Mouse (Mus musculus) forebrain, embryonic 13.5 days (tissue): ENCODE results near the gene Stard5. TPM values are rescaled to one million over a fixed set of nuclear protein-coding genes. Genes with fewer than 3 reads are reported as not detected.

Source experiments
- ATAC-seq: fragments of 200-750 bp; cut with Nextera tagmentation; 2 replicates; pipeline ENCODE4 v1.8.0; 2017
- H3K27ac ChIP-seq: fragments of 300-500 bp; sonication (generic); 2 replicates; pipeline ENCODE4 v1.5.1; 2015; ENCODE audit warnings: inconsistent platforms, mild to moderate bottlenecking, moderate library complexity
- H3K27me3 ChIP-seq: fragments of 300-500 bp; sonication (generic); 2 replicates; pipeline ENCODE4 v1.6.1; 2015; ENCODE audit warnings: mild to moderate bottlenecking, inconsistent platforms
- H3K36me3 ChIP-seq: fragments of 300-500 bp; sonication (generic); 2 replicates; pipeline ENCODE4 v1.6.1; 2015; ENCODE audit warnings: mild to moderate bottlenecking, inconsistent platforms; ENCODE audit not compliant: poor library complexity, severe bottlenecking
- H3K4me1 ChIP-seq: fragments of 300-500 bp; sonication (generic); 2 replicates; pipeline ENCODE4 v1.6.1; 2015; ENCODE audit warnings: inconsistent platforms
- H3K4me2 ChIP-seq: fragments of 300-500 bp; sonication (generic); 2 replicates; pipeline ENCODE4 v1.6.1; 2015; ENCODE audit warnings: inconsistent platforms, mild to moderate bottlenecking, moderate library complexity
- H3K4me3 ChIP-seq: fragments of 300-500 bp; sonication (generic); 2 replicates; pipeline ENCODE4 v1.5.1; 2015; ENCODE audit warnings: mild to moderate bottlenecking, inconsistent platforms
- H3K9ac ChIP-seq: fragments of 300-500 bp; sonication (generic); 2 replicates; pipeline ENCODE4 v1.6.1; 2015; ENCODE audit warnings: mild to moderate bottlenecking, inconsistent platforms
- H3K9me3 ChIP-seq: fragments of 300-500 bp; sonication (generic); replicated peaks from 2 replicates; pipeline ENCODE4 v1.6.1; 2016; ENCODE audit warnings: inconsistent platforms
- WGBS: fragments of 180-500 bp; shearing (Covaris S2); methylation state at CpG from one replicate; pipeline ENCODE4 v1.1.7; 2015; 5-methylcytosine and 5-hydroxymethylcytosine counted together
- polyA plus RNA-seq: library from polyadenylated mRNA; unstranded; fragments of >200 nt; fragmentation: Nextera tagmentation; extraction: Ambion mirVana; gene quantifications from 2 replicates; pipeline ENCODE4 v1.2.1, GENCODE M21; 2015

Stard5 gene
- polyA plus RNA-seq, 1 experiment from 2014 or later, result 7.5 TPM

GRCm38 (mm10) chr7:83654938-83655630 lies 23.3 kb downstream of the Stard5 start:
- no peaks in the 10 kb centered on the region for H3K9me3 ChIP-seq
- H3K36me3 ChIP-seq, result no peaks in the 10 kb centered on the region
- H3K4me1 ChIP-seq, result no peaks in the 10 kb centered on the region
- H3K4me3 ChIP-seq, result no peak overlapping the region
- H3K27me3 ChIP-seq, result no peaks in the 10 kb centered on the region
- no peak for ATAC-seq
- H3K4me2 ChIP-seq, result no peak overlapping the region
- H3K9ac ChIP-seq, result no peak overlapping the region
- H3K27ac ChIP-seq, result no peak overlapping the region
- 82% methylated on average over 5 of the region's 5 CpGs for WGBS

- no peaks in the 10 kb centered on the region for H3K27me3 ChIP-seq
- no peaks in the 10 kb centered on the region for H3K36me3 ChIP-seq
- no peak overlapping the region for H3K4me3 ChIP-seq
- H3K9me3 ChIP-seq, result no peaks in the 10 kb centered on the region
- ATAC-seq, result no peak
- H3K9ac ChIP-seq, result no peak overlapping the region
- H3K4me2 ChIP-seq, result no peak overlapping the region
- H3K4me1 ChIP-seq, result no peaks in the 10 kb centered on the region
- H3K27ac ChIP-seq, result no peak overlapping the region
- 75% methylated on average over 1 of the region's 1 CpGs for WGBS
Measured at GRCm38 (mm10) chr7:83658716-83659115, 27.0 kb downstream of the Stard5 start.

- H3K4me1 ChIP-seq, result no peaks in the 10 kb centered on the region
- H3K9me3 ChIP-seq, result no peaks in the 10 kb centered on the region
- no peak overlapping the region for H3K27ac ChIP-seq
- H3K36me3 ChIP-seq, result no peaks in the 10 kb centered on the region
- 0 out of 2 replicates have a peak, but pooled peaks have one; percentile 16 for ATAC-seq
- no peaks in the 10 kb centered on the region for H3K27me3 ChIP-seq
- H3K4me2 ChIP-seq, result no peak overlapping the region
- H3K9ac ChIP-seq, result no peak overlapping the region
- WGBS, result 88% methylated on average over 9 of the region's 9 CpGs
- no peak overlapping the region for H3K4me3 ChIP-seq
Measured at GRCm38 (mm10) chr7:83659159-83660065, 27.7 kb downstream of the Stard5 start.

GRCm38 (mm10) chr7:83660273-83660691 lies 28.5 kb downstream of the Stard5 start:
- Histone ChIP-seq H3K36me3 (no peaks in the 10 kb centered on the region), H3K27ac (no peak overlapping the region), H3K27me3 (no peaks in the 10 kb centered on the region), H3K4me3 (no peak overlapping the region), H3K9ac (no peak overlapping the region), H3K4me2 (no peak overlapping the region), H3K4me1 (no peaks in the 10 kb centered on the region), H3K9me3 (no peaks in the 10 kb centered on the region)
- ATAC-seq, result no peak
- WGBS, result 95% methylated on average over 11 of the region's 11 CpGs

DNA sequence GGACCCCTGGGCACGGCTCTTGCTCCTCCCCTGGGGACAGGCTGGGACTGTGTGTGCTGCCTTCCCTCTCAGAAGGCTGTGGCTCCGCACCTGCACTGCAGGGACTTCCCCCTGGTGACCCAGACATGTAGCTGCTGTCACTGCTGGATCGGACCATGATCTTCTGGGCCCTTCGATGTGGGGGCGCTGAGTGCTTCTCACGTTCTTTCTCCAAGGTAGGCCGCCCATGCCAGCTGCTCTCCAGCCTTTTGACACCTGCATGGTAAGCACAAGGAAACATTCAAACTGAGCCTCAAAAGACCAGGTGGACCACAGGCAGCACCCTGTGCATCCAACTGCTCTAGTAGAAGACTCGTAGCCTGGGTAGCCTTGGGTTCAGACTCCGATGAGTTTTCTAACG lies 29.3 kb downstream of the Stard5 start:
- ATAC-seq, result no peak
- no peaks in the 10 kb centered on the region for H3K36me3 ChIP-seq
- H3K4me3 ChIP-seq, result no peak overlapping the region
- no peak overlapping the region for H3K4me2 ChIP-seq
- H3K9me3 ChIP-seq, result no peaks in the 10 kb centered on the region
- H3K4me1 ChIP-seq, result no peaks in the 10 kb centered on the region
- no peak overlapping the region for H3K27ac ChIP-seq
- 87% methylated on average over 10 of the region's 10 CpGs for WGBS
- no peak overlapping the region for H3K9ac ChIP-seq
- H3K27me3 ChIP-seq, result no peaks in the 10 kb centered on the region

- H3K27ac ChIP-seq, result no peak overlapping the region
- H3K4me1 ChIP-seq, result no peaks in the 10 kb centered on the region
- H3K9me3 ChIP-seq, result no peaks in the 10 kb centered on the region
- WGBS, result 97% methylated on average over 3 of the region's 3 CpGs
- no peak overlapping the region for H3K4me2 ChIP-seq
- H3K4me3 ChIP-seq, result no peak overlapping the region
- H3K36me3 ChIP-seq, result no peaks in the 10 kb centered on the region
- ATAC-seq, result no peak
- no peaks in the 10 kb centered on the region for H3K27me3 ChIP-seq
- H3K9ac ChIP-seq, result no peak overlapping the region
Measured at GRCm38 (mm10) chr7:83661763-83662162, 30.0 kb downstream of the Stard5 start.

GRCm38 (mm10) chr7:83662711-83663375 lies 31.1 kb downstream of the Stard5 start:
- H3K36me3 ChIP-seq, result no peaks in the 10 kb centered on the region
- ATAC-seq, result no peak
- H3K4me1 ChIP-seq, result no peaks in the 10 kb centered on the region
- H3K4me2 ChIP-seq, result no peak overlapping the region
- H3K9ac ChIP-seq, result no peak overlapping the region
- no peaks in the 10 kb centered on the region for H3K9me3 ChIP-seq
- H3K4me3 ChIP-seq, result no peak overlapping the region
- 82% methylated on average over 6 of the region's 6 CpGs for whole genome bisulfite sequencing
- no peak overlapping the region for H3K27ac ChIP-seq
- H3K27me3 ChIP-seq, result no peaks in the 10 kb centered on the region

GRCm38 (mm10) chr7:83666087-83666595 lies 34.4 kb downstream of the Stard5 start:
- 86% methylated on average over 4 of the region's 4 CpGs for WGBS
- ATAC-seq, result no peak
- Histone ChIP-seq H3K27me3 (no peaks in the 10 kb centered on the region), H3K4me2 (no peak overlapping the region), H3K27ac (no peak overlapping the region), H3K4me1 (no peaks in the 10 kb centered on the region), H3K9ac (no peak overlapping the region), H3K9me3 (no peaks in the 10 kb centered on the region), H3K4me3 (no peak overlapping the region), H3K36me3 (no peaks in the 10 kb centered on the region)

DNA sequence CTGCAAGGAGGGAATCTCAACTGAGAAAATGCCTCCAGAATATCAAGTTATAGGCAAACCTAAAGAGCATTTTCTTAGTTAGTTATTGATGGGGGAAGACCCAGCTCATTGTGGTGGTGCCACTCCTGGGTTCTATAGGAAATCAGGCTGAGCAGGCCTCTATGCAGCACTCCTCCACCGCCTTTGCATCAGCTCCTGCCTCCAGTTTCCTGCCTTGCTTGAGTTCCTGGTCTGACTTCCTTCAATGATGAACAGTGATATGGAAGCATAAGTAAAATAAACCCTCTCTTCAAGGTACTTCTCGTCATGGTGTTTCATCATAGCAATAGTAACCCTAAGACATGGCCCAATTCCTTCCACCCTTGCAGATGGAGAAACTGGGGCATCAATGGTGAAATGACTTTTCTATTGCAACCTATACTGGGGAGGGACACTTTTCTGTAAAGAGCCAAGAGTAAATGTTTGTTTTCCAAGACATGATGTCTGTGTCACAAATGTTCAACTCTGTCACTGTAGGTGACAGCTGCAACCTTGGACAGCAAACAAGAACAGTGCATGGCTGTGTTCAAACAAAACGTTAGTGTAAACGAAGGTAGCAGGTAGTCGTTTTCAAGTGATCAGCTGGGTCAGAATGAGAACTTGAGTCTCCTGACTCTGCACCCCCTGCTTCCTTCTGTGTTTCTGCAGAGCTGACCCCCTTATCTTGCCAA lies 36.3 kb downstream of the Stard5 start:
- no peaks in the 10 kb centered on the region for H3K4me1 ChIP-seq

DNA sequence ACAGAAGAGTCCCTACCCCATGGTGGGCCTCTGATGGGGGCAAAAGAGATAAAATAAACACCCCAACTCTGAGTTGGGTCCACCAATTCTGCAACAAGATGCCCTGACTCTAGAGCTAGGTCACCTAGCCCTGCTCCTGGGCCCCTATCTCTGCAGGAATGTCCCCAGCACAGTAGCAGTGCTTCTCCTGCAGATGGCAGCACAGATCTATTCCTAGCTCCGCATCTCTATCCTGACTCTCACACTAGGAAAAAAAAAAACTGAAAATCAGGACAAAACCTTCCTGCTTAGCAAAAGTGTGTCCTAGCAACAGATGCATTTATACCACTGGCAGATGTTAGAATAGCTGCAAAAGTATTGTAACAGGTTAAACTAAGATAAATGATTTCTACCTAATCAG lies 37.0 kb downstream of the Stard5 start:
- no peak overlapping the region for H3K27ac ChIP-seq
- H3K9me3 ChIP-seq, result no peaks in the 10 kb centered on the region
- peak; percentile 70 for ATAC-seq
- no peak overlapping the region for H3K4me2 ChIP-seq
- WGBS, result 13% methylated on average over 1 of the region's 1 CpGs
- no peaks in the 10 kb centered on the region for H3K4me1 ChIP-seq
- H3K9ac ChIP-seq, result no peak overlapping the region; the same call in 1 of the 2 replicates
- no peak overlapping the region for H3K4me3 ChIP-seq
- no peaks in the 10 kb centered on the region for H3K36me3 ChIP-seq
- H3K27me3 ChIP-seq, result no peaks in the 10 kb centered on the region

More for the DNA sequence above, 36.3 kb downstream of the Stard5 start:
- WGBS, result 81% methylated on average over 5 of the region's 5 CpGs
- no peak for ATAC-seq
- H3K27ac ChIP-seq, result no peak overlapping the region
- no peak overlapping the region for H3K4me2 ChIP-seq
- H3K27me3 ChIP-seq, result no peaks in the 10 kb centered on the region
- H3K36me3 ChIP-seq, result no peaks in the 10 kb centered on the region
- H3K9me3 ChIP-seq, result no peaks in the 10 kb centered on the region
- no peak overlapping the region for H3K4me3 ChIP-seq
- H3K9ac ChIP-seq, result no peak overlapping the region

- ATAC-seq, result no peak
- H3K4me1 ChIP-seq, result no peaks in the 10 kb centered on the region
- H3K36me3 ChIP-seq, result no peaks in the 10 kb centered on the region
- no peaks in the 10 kb centered on the region for H3K27me3 ChIP-seq
- H3K4me2 ChIP-seq, result no peak overlapping the region
- 89% methylated on average over 6 of the region's 6 CpGs for WGBS
- H3K4me3 ChIP-seq, result no peak overlapping the region
- no peak overlapping the region for H3K9ac ChIP-seq
- H3K9me3 ChIP-seq, result no peaks in the 10 kb centered on the region; the same call in 1 of the 2 replicates
- H3K27ac ChIP-seq, result no peak overlapping the region
Measured at GRCm38 (mm10) chr7:83671573-83671972, 39.8 kb downstream of the Stard5 start.
